Mouse (Mus musculus) left cerebral cortex, postnatal 14 days (tissue): ENCODE data around the gene Ccnq. TPM values are rescaled to one million over a fixed set of nuclear protein-coding genes. Genes with fewer than 3 reads are reported as not detected.
"Not testable (repeated sequence)": the region's sequence is repeated elsewhere in the genome, so short reads cannot be mapped to it uniquely, and the experiment has no call there.

Source experiments
- DNase-seq, 2 experiments: peaks; one replicate each; pipeline ENCODE4 v3.0.0; 2021 to 2022; ENCODE audit warnings: low spot score in 2 of 2, mixed read lengths in 1 of 2
- intact Hi-C: fragments of 180-260 bp; cut with DNase I; formaldehyde crosslinking; loops from one replicate; pipeline ENCODE4 v1.15.1; 2025
- total RNA-seq, 2 experiments: library from RNA; stranded (reverse); gene quantifications; 2 replicates each; pipeline ENCODE4 v1.2.3; 2021

Gene Ccnq
- total RNA-seq, 2 experiments from 2014 or later: 18.2 to 20.0 TPM

- no peak for DNase-seq
- intact Hi-C loops: no loop called here
Measured at GRCm38 (mm10) chr11:78766069-78766830, 14.7 kb upstream of the Ccnq start.

GRCm38 (mm10) chr11:78764820-78765219, 13.3 kb upstream of the Ccnq start:
- DNase-seq: no peak
- intact Hi-C loops: no loop called here

GRCm38 (mm10) chr11:78764304-78764703, 12.8 kb upstream of the Ccnq start:
- intact Hi-C loops: no loop called here

GRCm38 (mm10) chr11:78762201-78762600, 10.7 kb upstream of the Ccnq start:
- intact Hi-C loops: no loop called here

More at GRCm38 (mm10) chr11:78764304-78764703, 12.8 kb upstream of the Ccnq start:
- peak in 1 of 2 experiments; percentile 24 for DNase-seq

GRCm38 (mm10) chr11:78761086-78761485, 9.6 kb upstream of the Ccnq start:
- no peak for DNase-seq
- intact Hi-C loops: no loop called here

More at GRCm38 (mm10) chr11:78762201-78762600, 10.7 kb upstream of the Ccnq start:
- DNase-seq: no peak

- intact Hi-C loops: loop anchor here (5.0 kb wide), 1 partner anchor 37 kb away; no protein-coding TSS in a partner anchor
- no peak for DNase-seq
Measured at GRCm38 (mm10) chr11:78755299-78755698, 3.8 kb upstream of the Ccnq start.

GRCm38 (mm10) chr11:78754177-78754576, 2.6 kb upstream of the Ccnq start:
- DNase-seq: not testable (repeated sequence)
- intact Hi-C loops: loop anchor here (5.0 kb wide), 2 partner anchors 53 to 73 kb away; partner anchors contain the start of gene Lyrm9

- intact Hi-C loops: loop anchor here (5.0 kb wide), 2 partner anchors 54 to 74 kb away; partner anchors contain the start of gene Lyrm9
- no peak for DNase-seq
Measured at GRCm38 (mm10) chr11:78753183-78753582, 1.7 kb upstream of the Ccnq start.

- DNase-seq: no peak
- intact Hi-C loops: loop anchor here (5.0 kb wide), 2 partner anchors 55 to 75 kb away; partner anchors contain the start of gene Lyrm9
Measured at GRCm38 (mm10) chr11:78751843-78752203, 294 bp upstream of the Ccnq start.

- intact Hi-C loops: no loop called here
- DNase-seq: no peak
Measured at GRCm38 (mm10) chr11:78746264-78746663, 5.3 kb downstream of the Ccnq start.

- intact Hi-C loops: no loop called here
Measured at GRCm38 (mm10) chr11:78745475-78745874, 6.1 kb downstream of the Ccnq start.

GRCm38 (mm10) chr11:78742461-78742860, 9.1 kb downstream of the Ccnq start:
- no peak for DNase-seq
- intact Hi-C loops: no loop called here

More at GRCm38 (mm10) chr11:78745475-78745874, 6.1 kb downstream of the Ccnq start:
- DNase-seq: no peak

GRCm38 (mm10) chr11:78741958-78742357, 9.6 kb downstream of the Ccnq start:
- intact Hi-C loops: no loop called here
- no peak for DNase-seq

GRCm38 (mm10) chr11:78739361-78739760, 12.2 kb downstream of the Ccnq start:
- intact Hi-C loops: no loop called here
- DNase-seq: no peak

GRCm38 (mm10) chr11:78736877-78737408, 14.6 kb downstream of the Ccnq start:
- DNase-seq: no peak
- intact Hi-C loops: no loop called here

- DNase-seq: no peak
Measured at GRCm38 (mm10) chr11:78735168-78735567, 16.4 kb downstream of the Ccnq start.

GRCm38 (mm10) chr11:78732619-78733018, 18.9 kb downstream of the Ccnq start:
- no peak for DNase-seq
- intact Hi-C loops: no loop called here

More at GRCm38 (mm10) chr11:78735168-78735567, 16.4 kb downstream of the Ccnq start:
- intact Hi-C loops: no loop called here

GRCm38 (mm10) chr11:78730902-78731301, 20.6 kb downstream of the Ccnq start:
- intact Hi-C loops: no loop called here
- DNase-seq: no peak

- no peak for DNase-seq
- intact Hi-C loops: no loop called here
Measured at GRCm38 (mm10) chr11:78728041-78728440, 23.5 kb downstream of the Ccnq start.

- intact Hi-C loops: no loop called here
- peak; percentile 61 to 75 for DNase-seq
Measured at GRCm38 (mm10) chr11:78726366-78726765, 25.2 kb downstream of the Ccnq start.

GRCm38 (mm10) chr11:78724792-78725191, 26.7 kb downstream of the Ccnq start:
- no peak for DNase-seq
- intact Hi-C loops: no loop called here
